Mouse (Mus musculus) CH12.LX (cell line): Measurements from ENCODE around the gene Kat2a. TPM values are rescaled to one million over a fixed set of nuclear protein-coding genes. Genes with fewer than 3 reads are reported as not detected.

Experiments used
- DNase-seq: peaks from one replicate; pipeline ENCODE4 v3.0.0-alpha.2; 2013; ENCODE audit errors: extremely low read depth
- H3K27ac ChIP-seq: 2 replicates; pipeline ENCODE4 v1.5.1; 2012; ENCODE audit warnings: low read depth, mild to moderate bottlenecking, control low read depth, moderate library complexity; ENCODE audit not compliant: insufficient read depth
- H3K27me3 ChIP-seq: replicated peaks from 2 replicates; pipeline ENCODE3; 2012; ENCODE audit warnings: inconsistent platforms
- H3K36me3 ChIP-seq, 2 experiments: replicated peaks in 1 of 2; 2 replicates each; pipeline versions ENCODE3 to v1.6.1; 2012; ENCODE audit warnings: inconsistent platforms in 1 of 2, low read length in 1 of 2, mild to moderate bottlenecking in 1 of 2, mixed read lengths in 1 of 2, moderate library complexity in 1 of 2; ENCODE audit not compliant: control insufficient read depth in 1 of 2, insufficient read depth in 1 of 2
- H3K4me1 ChIP-seq, 2 experiments: 2 replicates each; pipeline ENCODE4 v1.6.1; 2012; ENCODE audit warnings: inconsistent platforms in 1 of 2, moderate library complexity in 1 of 2; ENCODE audit not compliant: insufficient read depth in 2 of 2, control insufficient read depth in 1 of 2
- H3K4me2 ChIP-seq: 2 replicates; pipeline ENCODE4 v1.6.1; 2012; ENCODE audit warnings: low read depth, mild to moderate bottlenecking, control low read depth; ENCODE audit not compliant: poor library complexity, insufficient read depth, severe bottlenecking
- H3K4me3 ChIP-seq, 3 experiments: fragments of 150-350 bp in 1 of 3; sonication (generic) in 1 of 3; replicated peaks in 1 of 3; 2 replicates each; pipeline versions ENCODE3 to v1.5.1; 2011 to 2012; ENCODE audit warnings: low read depth in 2 of 3, low read length in 2 of 3, mild to moderate bottlenecking in 2 of 3, moderate library complexity in 2 of 3, control low read depth in 1 of 3, improper control_type of control experiment in 1 of 3, inconsistent platforms in 1 of 3, mixed read lengths in 1 of 3; ENCODE audit not compliant: poor library complexity in 1 of 3
- H3K79me2 ChIP-seq: replicated peaks from 2 replicates; pipeline ENCODE4 v1.6.1; 2012; ENCODE audit warnings: mild to moderate bottlenecking, moderate library complexity; ENCODE audit not compliant: control insufficient read depth, poor library complexity, insufficient read depth, severe bottlenecking; ENCODE audit errors: extremely low read depth
- H3K9ac ChIP-seq: 2 replicates; pipeline ENCODE4 v1.6.1; 2012; ENCODE audit warnings: low read depth, mild to moderate bottlenecking, control low read depth, moderate library complexity; ENCODE audit not compliant: insufficient read depth
- H3K9me3 ChIP-seq: replicated peaks from 2 replicates; pipeline ENCODE3; 2012; ENCODE audit warnings: low read length, inconsistent platforms, mixed read lengths
- CHD1 ChIP-seq: IDR thresholded peaks from 2 replicates; pipeline ENCODE4 v1.6.1; 2012; ENCODE audit warnings: low read depth, low read length, improper control_type of control experiment, inconsistent platforms
- E2F4 ChIP-seq: IDR thresholded peaks from 2 replicates; pipeline ENCODE4 v1.6.1; 2011; ENCODE audit warnings: low read depth, low read length, improper control_type of control experiment; ENCODE audit not compliant: insufficient replicate concordance
- ELF1 ChIP-seq: IDR thresholded peaks from 2 replicates; pipeline ENCODE4 v1.6.1; 2014; ENCODE audit warnings: low read depth, mild to moderate bottlenecking, inconsistent platforms, low read length, improper control_type of control experiment
- EP300 ChIP-seq: IDR thresholded peaks from 2 replicates; pipeline ENCODE4 v1.6.1; 2011; ENCODE audit warnings: low read length, improper control_type of control experiment
- IRF4 ChIP-seq: IDR thresholded peaks from 2 replicates; pipeline ENCODE4 v1.6.1; 2014; ENCODE audit warnings: low read depth, mild to moderate bottlenecking, inconsistent platforms, low read length, improper control_type of control experiment
- JUND ChIP-seq: conservative IDR thresholded peaks from 2 replicates; pipeline ENCODE4 v1.6.1; 2011; ENCODE audit warnings: low read depth, low read length, improper control_type of control experiment
- MAX ChIP-seq: IDR thresholded peaks from 2 replicates; pipeline ENCODE4 v1.6.1; 2011; ENCODE audit warnings: low read length, improper control_type of control experiment
- MEF2A ChIP-seq: IDR thresholded peaks from 2 replicates; pipeline ENCODE4 v1.6.1; 2014; ENCODE audit warnings: low read depth, mild to moderate bottlenecking, inconsistent platforms, low read length, improper control_type of control experiment, borderline replicate concordance
- MXI1 ChIP-seq: IDR thresholded peaks from 2 replicates; pipeline ENCODE4 v1.6.1; 2011; ENCODE audit warnings: mild to moderate bottlenecking, low read depth, low read length, improper control_type of control experiment
- MYC ChIP-seq: IDR thresholded peaks from 2 replicates; pipeline ENCODE4 v1.6.1; 2011; ENCODE audit warnings: low read depth, mild to moderate bottlenecking, improper control_type of control experiment, low read length
- NELFE ChIP-seq: IDR thresholded peaks from 2 replicates; pipeline ENCODE4 v1.6.1; 2011; ENCODE audit warnings: low read depth, low read length, improper control_type of control experiment
- PAX5 ChIP-seq: IDR thresholded peaks from 2 replicates; pipeline ENCODE4 v1.6.1; 2012; ENCODE audit warnings: low read length, inconsistent platforms, mixed read lengths
- POLR2AphosphoS2 ChIP-seq: IDR thresholded peaks from 2 replicates; pipeline ENCODE4 v1.6.1; 2011; ENCODE audit warnings: low read depth, low read length, improper control_type of control experiment
- RAD21 ChIP-seq: IDR thresholded peaks from 2 replicates; pipeline ENCODE4 v1.6.1; 2011; ENCODE audit warnings: low read depth, mild to moderate bottlenecking, low read length, improper control_type of control experiment, moderate library complexity
- RCOR1 ChIP-seq: conservative IDR thresholded peaks from 2 replicates; pipeline ENCODE4 v1.6.1; 2012; ENCODE audit warnings: low read depth, mild to moderate bottlenecking, inconsistent platforms, low read length, improper control_type of control experiment
- SMC3 ChIP-seq: IDR thresholded peaks from 2 replicates; pipeline ENCODE4 v1.6.1; 2011; ENCODE audit warnings: low read depth, low read length, improper control_type of control experiment
- TBP ChIP-seq: conservative IDR thresholded peaks from 2 replicates; pipeline ENCODE4 v1.6.1; 2011; ENCODE audit warnings: low read depth, low read length, improper control_type of control experiment
- TCF12 ChIP-seq: IDR thresholded peaks from 2 replicates; pipeline ENCODE4 v1.6.1; 2014; ENCODE audit warnings: low read depth, mild to moderate bottlenecking, inconsistent platforms, low read length, improper control_type of control experiment
- ZMIZ1 ChIP-seq: IDR thresholded peaks from 2 replicates; pipeline ENCODE4 v1.6.1; 2012; ENCODE audit warnings: low read depth, mild to moderate bottlenecking, inconsistent platforms, low read length, improper control_type of control experiment
- ZNF384 ChIP-seq: IDR thresholded peaks from 2 replicates; pipeline ENCODE4 v1.6.1; 2012; ENCODE audit warnings: low read depth, low read length, improper control_type of control experiment, inconsistent platforms
- dilution Hi-C: fragments of 300-500 bp; cut with MboI; formaldehyde crosslinking; loops from 2 replicates; pipeline ENCODE4 v1.14.3; 2020; ENCODE audit warnings: low sequenced_read_pairs; ENCODE audit not compliant: extremely low pct_unique_long_range_greater_than_20kb, extremely low pct_ligation_motif_present
- in situ Hi-C: fragments of 300-500 bp; cut with MboI; formaldehyde crosslinking; loops from 3 replicates; pipeline ENCODE4 v1.14.3; 2019; ENCODE audit warnings: low sequenced_read_pairs, low pct_ligation_motif_present, low pct_unique_long_range_greater_than_20kb, mixed read lengths
- polyA plus RNA-seq: library from polyadenylated mRNA; unstranded; fragments of >175 nt; gene quantifications from 2 replicates; pipeline ENCODE4 v1.2.1, GENCODE M21; 2012; ENCODE audit warnings: low read depth; ENCODE audit not compliant: insufficient read length
- total RNA-seq, 2 experiments: library from RNA; depleted of rRNA; stranded (reverse); fragments of 300-350 nt in 1 of 2; fragments of >200 nt in 1 of 2; gene quantifications; 2 replicates each; pipeline ENCODE4 v1.2.3; 2012 to 2014

Kat2a gene
- total and polyA plus RNA-seq, 3 experiments: 27.2 to 82.9 (median 30.7) TPM

DNA sequence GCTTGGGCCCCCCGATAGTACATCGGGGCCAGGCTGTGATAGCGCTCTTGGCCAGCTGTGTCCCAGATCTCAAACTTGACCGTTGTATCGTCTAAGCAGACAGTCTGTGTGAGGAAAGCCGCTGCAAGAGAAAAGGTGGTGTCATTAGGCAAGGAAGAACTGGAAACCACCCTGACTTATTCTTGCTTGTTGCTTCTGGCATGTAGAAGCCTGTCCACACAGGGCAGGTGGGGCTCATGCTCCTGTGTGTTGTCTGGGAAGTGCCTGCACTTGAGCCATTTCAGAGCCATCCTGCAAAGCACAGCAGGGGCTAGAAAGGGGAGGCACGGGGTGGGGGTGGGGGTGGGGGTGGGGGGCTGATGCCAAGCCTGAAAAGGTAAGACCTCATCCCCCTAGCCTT, 6.2 kb upstream of the Kat2a start:
- DNase-seq: no peak
- H3K9me3 ChIP-seq: no peaks in the 10 kb centered on the region
- H3K9ac ChIP-seq: no peak overlapping the region
- dilution Hi-C loops: no loop called here
- TF ChIP-seq TBP: no peak
- no peak for TF ChIP-seq JUND
- TF ChIP-seq ZMIZ1: no peak
- no peak for TF ChIP-seq MEF2A
- no peak for TF ChIP-seq POLR2AphosphoS2
- TF ChIP-seq, all 38 proteins: peak for 0
- peaks cover 8 to 36% of the 10 kb centered on the region in 2 experiments for H3K4me1 ChIP-seq
- H3K4me3 ChIP-seq: no peak overlapping the region
- in situ Hi-C loops: no loop called here
- no peak overlapping the region for H3K4me2 ChIP-seq
- H3K27me3 ChIP-seq: no peaks in the 10 kb centered on the region
- H3K36me3 ChIP-seq: peaks cover 56 to 97% of the 10 kb centered on the region in 2 experiments
- no peak overlapping the region for H3K27ac ChIP-seq
- H3K79me2 ChIP-seq: peaks cover 27% of the 10 kb centered on the region

DNA sequence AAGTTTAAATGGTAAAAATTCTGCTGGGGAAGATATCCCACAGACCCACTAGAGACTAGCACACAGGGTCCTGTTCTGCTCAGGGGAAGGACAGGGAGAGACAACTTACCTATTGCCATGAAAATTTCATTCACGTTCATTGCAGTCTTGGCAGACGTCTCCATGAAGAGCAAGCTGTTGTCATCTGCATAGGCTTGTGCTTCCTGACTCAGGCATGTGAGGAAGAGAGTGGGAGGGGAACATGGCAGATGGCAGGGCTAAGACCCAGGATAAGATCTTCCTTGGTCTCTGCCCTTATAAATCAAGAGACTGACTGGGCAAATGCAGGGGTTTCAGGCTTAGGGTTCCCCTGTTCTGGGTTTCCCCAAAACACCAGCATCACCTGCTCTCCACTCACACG, 4.4 kb upstream of the Kat2a start:
- dilution Hi-C loops (no loop called here), in situ Hi-C loops (no loop called here)

DNA sequence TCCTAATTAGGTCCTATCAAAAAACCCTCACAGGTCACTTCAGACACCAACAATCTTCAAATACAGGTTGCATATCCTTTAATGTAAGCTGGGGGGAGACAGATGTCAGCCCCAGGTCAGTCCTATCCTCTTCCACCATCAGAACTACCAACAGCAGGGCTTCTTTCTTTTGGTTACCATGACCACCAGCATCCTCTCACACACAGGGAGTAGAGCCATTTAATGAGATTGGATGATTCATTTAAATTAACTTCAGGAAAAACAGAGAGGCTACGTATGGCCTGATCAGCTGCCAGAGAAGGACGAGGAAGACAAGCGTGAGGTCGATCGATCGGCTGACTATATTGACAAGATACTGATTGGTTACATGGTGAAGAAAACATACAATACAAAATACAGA, 2.7 kb upstream of the Kat2a start:
- no peak for DNase-seq
- peaks cover 4% of the 10 kb centered on the region; the same call in 1 of the 2 replicates for H3K79me2 ChIP-seq
- peaks cover 62 to 83% of the 10 kb centered on the region in 2 experiments for H3K36me3 ChIP-seq
- H3K9ac ChIP-seq: no peak overlapping the region
- H3K9me3 ChIP-seq: no peaks in the 10 kb centered on the region
- H3K27ac ChIP-seq: no peak overlapping the region
- H3K4me2 ChIP-seq: no peak overlapping the region
- H3K4me1 ChIP-seq: peaks cover 11 to 22% of the 10 kb centered on the region in 2 experiments
- dilution Hi-C loops: no loop called here
- TF ChIP-seq TCF12 (no peak), PAX5 (no peak), POLR2AphosphoS2 (no peak), CHD1 (no peak)
- in situ Hi-C loops: no loop called here
- H3K4me3 ChIP-seq: no peak overlapping the region
- no peaks in the 10 kb centered on the region for H3K27me3 ChIP-seq

More for the DNA sequence above, 4.4 kb upstream of the Kat2a start:
- Histone ChIP-seq H3K4me3 (no peak overlapping the region), H3K79me2 (peaks cover 15% of the 10 kb centered on the region), H3K4me1 (peaks cover 4 to 21% of the 10 kb centered on the region in 2 experiments), H3K27me3 (no peaks in the 10 kb centered on the region), H3K4me2 (no peak overlapping the region), H3K27ac (no peak overlapping the region), H3K36me3 (peaks cover 56 to 87% of the 10 kb centered on the region in 2 experiments), H3K9me3 (no peaks in the 10 kb centered on the region), H3K9ac (no peak overlapping the region)
- DNase-seq: no peak
- TF ChIP-seq TCF12: no peak
- no peak for TF ChIP-seq E2F4
- TF ChIP-seq ZNF384: no peak
- no peak for TF ChIP-seq ELF1
- no peak for TF ChIP-seq TBP
- TF ChIP-seq CHD1: no peak
- no peak for TF ChIP-seq EP300
- no peak for TF ChIP-seq MYC
- no peak for TF ChIP-seq MEF2A
- no peak for TF ChIP-seq RCOR1
- no peak for TF ChIP-seq SMC3
- no peak for TF ChIP-seq MXI1
- no peak for TF ChIP-seq RAD21
- no peak for TF ChIP-seq ZMIZ1
- TF ChIP-seq IRF4: no peak
- TF ChIP-seq NELFE: no peak
- TF ChIP-seq MAX: no peak
